ENCODE assay signal across 8 mouse cellular contexts in genomic region chrX:103493351-103494173, GRCm38 (mm10).
DNase-seq lines count a peak whose midpoint lies in the region; ATAC-seq lines count a peak whose summit lies in the region.

No protein-coding gene starts in this region.

- DNase-seq in T-cell, adult 2 months (ENCODE audit: low spot score): peak; percentile 80
- peak; percentile 72 to 77 for DNase-seq in cerebellum, postnatal 36 days
- DNase-seq in frontal cortex, postnatal 36 days (ENCODE audit: low spot score in 2 of 2): peak; percentile 64 to 76
- DNase-seq in hindbrain, embryonic 14.5 days (ENCODE audit: low spot score): peak; percentile 81
- DNase-seq in left cerebral cortex, adult 18-20 months (ENCODE audit: low spot score in 2 of 2): peak; percentile 59 to 76
- peak; percentile 81 to 82 for DNase-seq in lung, postnatal 4 days
- DNase-seq in retina, embryonic 14.5 days (ENCODE audit: low spot score): peak; percentile 80
- DNase-seq in thymus, postnatal 25 days: peak; percentile 54

- no peaks in the 10 kb centered on the region for H3K9me3 ChIP-seq in hindbrain, embryonic 14.5 days (ENCODE audit: control insufficient read depth, low read length)

- H3K27ac ChIP-seq in hindbrain, embryonic 14.5 days: peak overlapping the region; percentile 96

- WGBS in hindbrain, embryonic 14.5 days: under 1% methylated on average over 35 of the region's 55 CpGs

- H3K27me3 ChIP-seq in hindbrain, embryonic 14.5 days (ENCODE audit: control insufficient read depth, insufficient read depth, low read length): no peaks in the 10 kb centered on the region

- H3K36me3 ChIP-seq in hindbrain, embryonic 14.5 days (replicated peaks; ENCODE audit: control insufficient read depth, insufficient read depth): no peaks in the 10 kb centered on the region

- peak overlapping the region; percentile 45 for H3K4me3 ChIP-seq in hindbrain, embryonic 14.5 days (replicated peaks; ENCODE audit: low read length)

- H3K4me1 ChIP-seq in hindbrain, embryonic 14.5 days (replicated peaks; ENCODE audit: control insufficient read depth, insufficient read depth, low read length): peaks cover 15% of the 10 kb centered on the region; the same call in 1 of the 2 replicates

- H3K9ac ChIP-seq in hindbrain, embryonic 14.5 days: peak overlapping the region; percentile 87

- peak overlapping the region; percentile 61 for H3K4me2 ChIP-seq in hindbrain, embryonic 14.5 days (replicated peaks)

- peak; percentile 97 for ATAC-seq in hindbrain, embryonic 14.5 days (ENCODE audit: low FRiP score)

Comparison
In these comparisons a context has a peak if more than half of its experiments do, and no peak if none do; other contexts are left out.
1. Peak in every context shown above with its lines: DNase-seq, ATAC-seq, H3K4me3 ChIP-seq and H3K27ac ChIP-seq.